Mouse (Mus musculus) embryonic facial prominence, embryonic 11.5 days (tissue): ENCODE results near the gene Clic6. TPM values are rescaled to one million over a fixed set of nuclear protein-coding genes. Genes with fewer than 3 reads are reported as not detected.

Experiments used
- ATAC-seq: fragments of 200-750 bp; cut with Nextera tagmentation; replicated peaks from 2 replicates; pipeline ENCODE4 v1.8.0; 2017; ENCODE audit warnings: low read depth; ENCODE audit not compliant: insufficient number of reproducible peaks, low FRiP score, low TSS enrichment
- DNase-seq: peaks from one replicate; pipeline ENCODE4 v3.0.0-alpha.2; 2015; ENCODE audit warnings: low spot score
- H3K27ac ChIP-seq: fragments of 300-500 bp; sonication (generic); replicated peaks from 2 replicates; pipeline ENCODE4 v1.5.1; 2014; ENCODE audit warnings: mild to moderate bottlenecking, low read depth, low read length, control low read depth
- H3K27me3 ChIP-seq: fragments of 300-500 bp; sonication (generic); 2 replicates; pipeline ENCODE4 v1.6.1; 2014; ENCODE audit warnings: mild to moderate bottlenecking, low read length, moderate library complexity, mixed read lengths; ENCODE audit not compliant: control insufficient read depth, insufficient read depth
- H3K36me3 ChIP-seq: fragments of 300-500 bp; sonication (generic); replicated peaks from 2 replicates; pipeline ENCODE4 v1.6.1; 2014; ENCODE audit warnings: low read depth, mild to moderate bottlenecking, low read length, moderate library complexity, mixed read lengths; ENCODE audit not compliant: control insufficient read depth, insufficient read depth
- H3K4me1 ChIP-seq: fragments of 300-500 bp; sonication (generic); 2 replicates; pipeline ENCODE4 v1.6.1; 2014; ENCODE audit warnings: low read length, mixed read lengths; ENCODE audit not compliant: control insufficient read depth, insufficient read depth
- H3K4me2 ChIP-seq: fragments of 300-500 bp; sonication (generic); 2 replicates; pipeline ENCODE4 v1.6.1; 2014; ENCODE audit warnings: low read depth, mild to moderate bottlenecking, control low read depth, low read length, moderate library complexity
- H3K4me3 ChIP-seq: fragments of 300-500 bp; sonication (generic); 2 replicates; pipeline ENCODE4 v1.5.1; 2014; ENCODE audit warnings: low read depth, low read length, control low read depth
- H3K9ac ChIP-seq: fragments of 300-500 bp; sonication (generic); replicated peaks from 2 replicates; pipeline ENCODE4 v1.6.1; 2014; ENCODE audit warnings: mild to moderate bottlenecking, control low read depth, low read length
- H3K9me3 ChIP-seq: fragments of 300-500 bp; sonication (generic); replicated peaks from 2 replicates; pipeline ENCODE4 v1.6.1; 2016; ENCODE audit warnings: mild to moderate bottlenecking, low read length, inconsistent platforms, mixed read lengths; ENCODE audit not compliant: control insufficient read depth
- WGBS: fragments of 180-500 bp; shearing (Covaris S2); extraction: QIAGEN DNeasy Blood & Tissue Kit; methylation state at CpG from one replicate; pipeline ENCODE4 v1.1.7; 2014; 5-methylcytosine and 5-hydroxymethylcytosine counted together
- polyA plus RNA-seq: library from polyadenylated mRNA; unstranded; fragments of >200 nt; fragmentation: Nextera tagmentation; extraction: Ambion mirVana; gene quantifications from 2 replicates; pipeline ENCODE4 v1.2.1, GENCODE M21; 2014

The Clic6 gene
- polyA plus RNA-seq, 1 experiment from 2014 or later: 1.2 TPM

DNA sequence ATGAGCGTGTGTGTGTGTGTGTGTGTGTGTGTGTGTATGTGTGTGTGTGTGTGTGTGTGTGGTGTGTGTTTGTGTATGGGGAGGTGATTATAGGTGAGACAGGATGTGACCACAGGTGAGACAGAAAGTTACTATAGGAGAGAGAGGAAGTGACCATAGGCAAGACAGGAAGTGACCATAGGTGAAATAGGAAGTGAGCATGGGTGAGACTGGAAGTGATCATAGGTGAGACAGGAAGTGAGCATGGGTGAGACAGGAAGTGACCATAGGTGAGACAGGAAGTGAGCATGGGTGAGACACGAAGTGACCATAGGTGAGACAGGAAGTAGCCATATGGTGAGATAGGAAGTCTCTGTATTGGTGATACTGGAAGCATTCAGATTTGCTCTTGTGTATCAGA is 49.7 kb downstream of the Clic6 start:
- Histone ChIP-seq H3K36me3 (no peaks in the 10 kb centered on the region), H3K4me1 (no peaks in the 10 kb centered on the region), H3K9ac (no peak overlapping the region), H3K27ac (no peak overlapping the region), H3K4me2 (no peak overlapping the region), H3K9me3 (no peaks in the 10 kb centered on the region), H3K4me3 (no peak overlapping the region), H3K27me3 (no peaks in the 10 kb centered on the region)
- ATAC-seq (no peak), DNase-seq (no peak)
- 85% methylated on average over 2 of the region's 2 CpGs for whole genome bisulfite sequencing

DNA sequence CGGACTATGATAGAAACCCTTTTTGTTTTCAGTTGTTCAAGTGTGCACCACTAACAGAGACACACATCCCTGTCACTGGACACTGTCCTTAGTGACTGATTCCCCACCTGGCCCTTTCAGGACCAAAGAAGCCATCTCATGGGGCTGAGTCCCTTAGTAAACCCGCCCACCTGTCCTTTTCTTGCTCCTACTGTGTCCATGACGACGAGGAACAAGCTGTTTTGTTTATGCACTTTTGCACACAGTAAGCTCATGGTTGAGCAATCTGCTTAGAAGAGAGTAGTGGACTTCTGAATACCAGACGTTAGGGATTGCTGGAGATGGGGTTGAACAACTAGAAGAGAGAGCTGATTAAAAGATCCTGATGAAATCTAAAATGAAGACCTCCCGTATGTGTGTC is 52.8 kb downstream of the Clic6 start:
- Histone ChIP-seq H3K27ac (no peak overlapping the region), H3K9me3 (no peaks in the 10 kb centered on the region), H3K4me2 (no peak overlapping the region), H3K9ac (no peak overlapping the region), H3K27me3 (no peaks in the 10 kb centered on the region), H3K4me1 (no peaks in the 10 kb centered on the region), H3K36me3 (no peaks in the 10 kb centered on the region), H3K4me3 (no peak overlapping the region)
- ATAC-seq (no peak), DNase-seq (no peak)
- 81% methylated on average over 6 of the region's 6 CpGs for whole genome bisulfite sequencing

DNA sequence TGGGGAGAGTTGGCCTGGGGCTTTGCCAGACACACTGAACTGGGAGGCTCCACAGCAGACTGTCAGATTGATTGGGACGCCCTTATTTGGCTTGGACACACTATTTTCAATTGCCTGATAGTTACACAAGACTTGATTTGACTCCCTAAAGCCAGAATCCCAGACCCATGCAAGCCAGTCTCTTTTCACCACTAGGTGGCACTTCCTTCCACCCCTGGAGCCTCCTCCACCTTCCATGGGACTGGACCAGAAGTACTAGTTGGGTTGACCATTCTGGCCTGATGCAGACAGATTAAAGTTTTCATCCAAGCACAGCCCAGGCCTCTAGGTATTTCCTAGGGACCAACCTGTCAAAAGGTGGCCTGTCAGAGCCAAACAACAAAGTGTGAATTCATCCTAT is 58.7 kb downstream of the Clic6 start:
- no peak for ATAC-seq
- 53% methylated on average over 1 of the region's 1 CpGs for WGBS

GRCm38 (mm10) chr16:92548651-92549050 is 63.1 kb downstream of the Clic6 start:
- Histone ChIP-seq H3K36me3 (no peaks in the 10 kb centered on the region), H3K9ac (no peak overlapping the region), H3K4me3 (no peak overlapping the region), H3K4me2 (no peak overlapping the region), H3K27me3 (no peaks in the 10 kb centered on the region), H3K27ac (no peak overlapping the region), H3K9me3 (no peaks in the 10 kb centered on the region), H3K4me1 (no peaks in the 10 kb centered on the region)
- no peak for DNase-seq
- no peak for ATAC-seq
- 91% methylated on average over 9 of the region's 9 CpGs for WGBS

More for the DNA sequence above, 58.7 kb downstream of the Clic6 start:
- DNase-seq: peak; percentile 44
- Histone ChIP-seq H3K9me3 (no peaks in the 10 kb centered on the region), H3K27ac (no peak overlapping the region), H3K36me3 (no peaks in the 10 kb centered on the region), H3K27me3 (no peaks in the 10 kb centered on the region), H3K4me1 (no peaks in the 10 kb centered on the region), H3K4me2 (no peak overlapping the region), H3K4me3 (no peak overlapping the region), H3K9ac (no peak overlapping the region)

DNA sequence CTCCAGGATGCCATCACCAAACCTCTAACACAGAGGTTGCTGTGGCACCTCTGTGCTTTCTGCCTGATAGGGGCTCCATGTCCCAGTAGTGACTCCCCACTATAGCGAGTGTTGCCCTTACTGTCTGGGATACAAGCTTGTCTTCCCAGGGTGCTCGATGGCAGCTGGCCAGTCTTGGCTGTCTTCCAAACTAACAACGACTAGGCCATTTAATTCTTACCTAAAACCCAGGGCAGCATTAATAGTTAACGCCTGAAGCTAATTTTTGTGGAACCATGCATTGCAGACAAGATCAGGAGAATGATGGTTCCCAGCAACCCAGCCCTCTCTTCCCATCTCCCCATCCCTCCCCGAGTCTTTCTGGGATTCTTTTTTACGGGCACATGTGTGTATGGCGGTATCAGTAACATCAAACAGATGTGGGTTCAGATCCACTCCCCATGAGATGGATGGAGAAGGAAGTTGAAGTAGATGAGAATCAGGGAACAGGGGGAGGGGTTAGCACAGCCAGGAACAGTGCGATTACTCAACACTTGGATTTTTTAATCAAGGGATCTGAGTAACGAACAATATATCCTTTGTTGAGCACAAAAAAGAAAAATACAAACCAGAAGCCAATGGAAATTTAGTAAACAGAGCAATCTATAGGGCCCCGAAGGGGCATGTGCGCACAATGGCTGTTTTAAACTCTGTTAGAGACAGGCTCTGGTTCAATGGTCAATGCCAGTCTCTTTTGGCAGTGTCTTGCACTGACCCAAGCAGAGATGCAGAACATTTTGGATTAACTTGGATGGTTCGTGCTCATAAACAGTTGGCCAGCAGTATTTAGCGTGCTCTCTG is 66.0 kb downstream of the Clic6 start:
- H3K27ac ChIP-seq: no peak overlapping the region
- H3K9me3 ChIP-seq: no peaks in the 10 kb centered on the region
- H3K4me2 ChIP-seq: no peak overlapping the region
- DNase-seq (no peak), ATAC-seq (no peak)
- 74% methylated on average over 13 of the region's 13 CpGs for WGBS
- H3K27me3 ChIP-seq: no peaks in the 10 kb centered on the region
- no peak overlapping the region for H3K9ac ChIP-seq
- H3K4me1 ChIP-seq: no peaks in the 10 kb centered on the region
- no peaks in the 10 kb centered on the region for H3K36me3 ChIP-seq
- H3K4me3 ChIP-seq: no peak overlapping the region

DNA sequence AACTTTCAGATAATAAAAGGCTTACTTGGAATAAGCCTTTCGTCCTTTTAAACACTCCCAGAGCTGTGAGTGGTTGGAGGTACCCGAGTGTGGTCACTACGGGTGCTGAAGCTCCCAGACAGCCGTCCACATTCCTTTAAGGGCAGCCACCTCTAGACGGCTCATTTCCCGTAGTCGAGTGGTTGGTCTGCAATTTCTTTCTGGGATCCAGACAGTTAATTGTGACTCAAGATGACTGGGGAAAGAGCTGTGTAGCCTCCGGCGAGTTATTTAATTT is 66.5 kb downstream of the Clic6 start:
- Histone ChIP-seq H3K4me3 (no peak overlapping the region), H3K9me3 (no peaks in the 10 kb centered on the region), H3K4me2 (no peak overlapping the region), H3K36me3 (no peaks in the 10 kb centered on the region), H3K4me1 (no peaks in the 10 kb centered on the region), H3K27me3 (no peaks in the 10 kb centered on the region), H3K9ac (no peak overlapping the region), H3K27ac (no peak overlapping the region)
- no peak for ATAC-seq
- DNase-seq: no peak
- WGBS: 69% methylated on average over 9 of the region's 9 CpGs

- no peaks in the 10 kb centered on the region for H3K9me3 ChIP-seq
- no peak overlapping the region for H3K27ac ChIP-seq
- H3K4me1 ChIP-seq: no peaks in the 10 kb centered on the region
- no peaks in the 10 kb centered on the region for H3K27me3 ChIP-seq
- DNase-seq: no peak
- no peak overlapping the region for H3K4me3 ChIP-seq
- no peak for ATAC-seq
- H3K9ac ChIP-seq: no peak overlapping the region
- WGBS: 47% methylated on average over 11 of the region's 11 CpGs
- no peaks in the 10 kb centered on the region for H3K36me3 ChIP-seq
- no peak overlapping the region for H3K4me2 ChIP-seq
Observed at GRCm38 (mm10) chr16:92552858-92553257, 67.3 kb downstream of the Clic6 start.

DNA sequence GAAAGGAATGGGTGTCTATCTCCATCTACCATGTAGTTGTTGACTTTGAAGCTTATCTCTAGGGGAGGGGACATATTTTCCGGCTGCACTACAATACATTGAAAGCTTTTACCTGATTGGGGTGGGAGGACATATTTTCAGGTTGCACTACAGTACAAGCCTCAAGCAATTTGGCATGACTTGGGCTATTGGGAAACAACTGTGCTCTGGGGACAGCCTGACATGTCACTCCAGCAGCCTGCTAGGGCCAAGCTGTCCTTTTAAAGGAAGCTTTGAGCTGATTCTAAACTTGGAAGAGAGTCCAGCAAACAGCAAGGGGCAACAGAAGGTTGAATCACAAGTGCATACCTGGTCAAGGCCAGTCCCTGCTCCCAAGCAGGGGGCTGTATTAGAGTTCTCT is 69.5 kb downstream of the Clic6 start:
- Histone ChIP-seq H3K4me1 (no peaks in the 10 kb centered on the region), H3K27ac (no peak overlapping the region), H3K27me3 (no peaks in the 10 kb centered on the region), H3K4me2 (no peak overlapping the region), H3K4me3 (no peak overlapping the region), H3K36me3 (no peaks in the 10 kb centered on the region), H3K9ac (no peak overlapping the region), H3K9me3 (no peaks in the 10 kb centered on the region)
- DNase-seq (no peak), ATAC-seq (no peak)
- 86% methylated on average over 1 of the region's 1 CpGs for WGBS
